Mouse (Mus musculus) retina, postnatal 7 days (tissue): ENCODE data around the gene Mlst8.

Experiments
- DNase-seq: peaks from one replicate; pipeline ENCODE4 v3.0.0-alpha.2; 2012; ENCODE audit warnings: low read depth, low spot score

The Mlst8 gene

DNA sequence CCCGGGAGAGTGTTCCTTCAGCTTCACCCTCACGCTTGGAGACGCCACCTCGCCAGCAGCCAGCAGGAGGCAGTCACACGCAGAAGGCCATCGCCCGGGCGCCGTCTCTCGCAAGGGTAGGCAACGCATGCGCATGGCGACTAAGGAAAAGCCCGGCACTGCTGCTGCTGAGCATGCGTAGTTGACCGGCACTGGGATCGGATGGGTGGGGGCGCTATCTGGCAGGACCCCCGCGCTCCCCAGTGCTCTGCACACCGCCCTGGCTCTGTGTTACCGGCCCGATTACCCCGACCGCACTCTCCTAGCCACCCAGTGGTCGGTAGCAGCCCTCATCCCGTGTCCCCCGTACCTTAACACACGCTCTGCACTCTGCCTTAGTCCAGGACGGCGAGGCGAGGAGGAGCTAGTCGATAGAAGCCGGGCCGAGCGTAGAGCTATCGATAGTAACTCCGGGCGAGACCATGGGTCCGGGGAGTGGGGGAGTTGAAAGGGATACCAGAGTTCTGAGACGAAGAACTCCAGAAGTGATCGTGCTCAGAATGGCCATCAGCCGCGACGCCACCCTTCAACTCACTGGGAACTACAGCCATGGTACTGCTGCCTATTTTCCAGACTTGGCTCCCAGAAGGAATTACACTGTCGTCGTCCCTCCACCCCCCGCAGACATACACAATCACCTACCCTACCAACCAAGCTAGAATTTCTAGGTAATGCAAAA lies at the start of gene Mlst8:
Gene Mlst8, minus strand, starts transcription at position 416 of the 718 bp plus-strand sequence.
- DNase-seq = peak; percentile 95

DNA sequence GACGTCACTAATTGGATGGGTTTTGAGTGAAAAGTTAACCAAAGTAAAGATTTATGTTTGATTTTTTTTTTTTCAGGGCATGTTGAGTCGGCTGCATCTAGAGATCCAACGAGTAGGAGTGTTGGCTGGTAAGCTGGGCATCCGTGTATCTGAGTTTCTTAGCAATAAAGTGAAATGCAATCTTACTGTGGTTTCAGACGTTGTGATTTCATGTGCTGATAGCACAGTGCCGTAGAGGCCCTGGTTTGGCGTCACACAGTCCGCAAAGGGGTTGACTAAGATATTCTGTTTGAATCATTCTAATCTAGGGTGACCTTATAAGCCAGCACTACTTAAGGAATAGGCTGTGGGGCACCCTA lies 49.7 kb upstream of the Mlst8 start:
- DNase-seq = no peak

DNA sequence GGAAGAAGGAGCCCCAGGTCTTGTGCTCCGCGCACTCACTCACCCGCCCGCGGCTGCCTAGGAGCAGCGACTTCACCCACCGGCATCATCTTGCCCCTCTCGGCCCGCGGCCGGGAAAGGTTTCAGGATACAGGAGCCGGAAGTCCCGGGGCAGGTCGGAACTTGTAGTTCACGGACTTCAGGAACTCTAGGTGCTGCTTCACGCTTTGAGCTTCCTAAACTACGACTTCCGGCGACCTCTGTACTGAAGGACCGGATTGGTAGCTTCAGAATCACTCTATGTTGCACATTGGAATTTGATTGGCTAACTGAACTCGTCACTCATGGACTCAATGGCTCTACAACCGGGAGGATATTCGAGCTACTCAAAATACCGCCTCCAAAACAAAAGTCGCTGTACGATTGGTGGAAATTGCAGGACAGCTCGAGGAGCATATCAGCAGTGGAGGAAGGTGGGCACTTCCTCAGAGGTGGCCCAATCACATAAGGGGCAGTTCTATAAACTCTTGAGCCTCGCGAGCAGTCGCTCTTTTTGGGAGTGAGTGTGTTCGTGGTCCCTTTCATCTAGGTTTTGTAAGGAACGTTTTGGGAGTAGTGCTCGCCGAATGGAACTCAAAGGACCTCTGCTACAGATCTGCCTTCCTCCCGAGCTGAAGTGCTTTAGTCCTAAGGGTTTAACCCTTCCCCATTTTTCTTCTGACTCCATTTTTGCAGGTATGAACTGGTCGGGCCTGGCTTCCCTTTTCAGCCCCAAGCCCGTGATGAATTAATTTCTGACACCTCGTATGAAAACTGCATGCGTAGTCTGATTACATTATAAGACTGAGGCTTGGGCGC lies 49.1 kb upstream of the Mlst8 start, which contains the start of gene Traf7:
Gene Traf7, minus strand, starts transcription at position 216 of the 837 bp plus-strand sequence.
- DNase-seq = peak; percentile 98

DNA sequence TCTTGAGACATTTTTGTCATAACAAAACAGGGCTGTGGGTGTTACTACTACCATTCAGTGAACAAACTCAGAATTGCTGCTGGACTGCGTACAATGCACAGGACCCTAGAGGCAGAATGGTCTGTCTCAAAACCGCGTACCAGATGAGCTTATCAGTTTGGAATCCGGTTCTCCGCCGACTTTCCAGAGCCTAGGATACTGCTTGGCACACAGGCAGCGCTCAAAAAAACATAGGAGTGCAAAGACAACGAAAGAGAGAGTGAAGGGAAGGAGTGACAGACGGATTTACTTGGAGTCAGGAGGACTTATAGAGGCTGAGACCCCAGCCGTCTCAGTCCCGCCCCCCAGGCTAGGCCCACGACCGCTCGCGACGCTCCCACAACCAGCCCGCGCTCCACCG lies 48.4 kb upstream of the Mlst8 start:
- no peak for DNase-seq

DNA sequence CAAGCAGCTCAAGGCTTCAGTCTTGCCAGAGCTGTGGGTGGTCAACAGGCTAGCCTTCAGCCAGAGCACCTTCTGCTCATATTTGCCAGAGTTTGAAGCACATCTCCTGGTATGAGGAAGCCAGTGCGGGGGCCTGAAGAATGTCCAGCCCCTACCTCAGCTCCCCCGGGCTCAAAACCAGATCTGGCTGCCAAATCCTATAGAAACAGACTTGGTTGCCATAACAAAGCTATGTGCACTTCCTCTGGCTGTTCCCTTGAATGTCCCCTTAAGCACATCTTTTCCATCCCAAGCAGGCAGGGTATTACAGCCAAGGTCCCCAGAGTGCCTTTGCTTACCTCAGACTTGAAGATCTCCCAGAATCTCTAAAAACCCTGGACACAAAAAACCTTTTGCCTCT lies 45.9 kb upstream of the Mlst8 start:
- DNase-seq = no peak

DNA sequence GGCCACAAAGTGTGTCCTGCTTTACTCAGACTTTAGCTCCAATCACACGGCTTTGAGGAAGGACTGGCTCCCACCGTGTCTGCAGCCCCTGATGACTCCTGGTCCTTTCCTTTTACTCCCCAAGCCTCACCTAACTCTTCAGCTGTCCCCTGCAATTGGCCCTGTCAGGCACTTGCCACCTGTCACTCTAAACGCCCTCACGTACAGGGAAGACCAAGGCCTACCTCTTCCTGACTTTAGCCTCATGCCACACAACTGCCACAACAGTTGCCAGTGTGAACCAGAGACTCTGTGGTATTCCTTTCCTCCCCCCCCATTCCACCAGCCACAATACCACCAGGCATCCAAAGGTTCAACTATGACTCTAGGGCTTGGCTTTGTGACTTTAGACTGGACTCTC lies 41.6 kb upstream of the Mlst8 start:
- DNase-seq = no peak

DNA sequence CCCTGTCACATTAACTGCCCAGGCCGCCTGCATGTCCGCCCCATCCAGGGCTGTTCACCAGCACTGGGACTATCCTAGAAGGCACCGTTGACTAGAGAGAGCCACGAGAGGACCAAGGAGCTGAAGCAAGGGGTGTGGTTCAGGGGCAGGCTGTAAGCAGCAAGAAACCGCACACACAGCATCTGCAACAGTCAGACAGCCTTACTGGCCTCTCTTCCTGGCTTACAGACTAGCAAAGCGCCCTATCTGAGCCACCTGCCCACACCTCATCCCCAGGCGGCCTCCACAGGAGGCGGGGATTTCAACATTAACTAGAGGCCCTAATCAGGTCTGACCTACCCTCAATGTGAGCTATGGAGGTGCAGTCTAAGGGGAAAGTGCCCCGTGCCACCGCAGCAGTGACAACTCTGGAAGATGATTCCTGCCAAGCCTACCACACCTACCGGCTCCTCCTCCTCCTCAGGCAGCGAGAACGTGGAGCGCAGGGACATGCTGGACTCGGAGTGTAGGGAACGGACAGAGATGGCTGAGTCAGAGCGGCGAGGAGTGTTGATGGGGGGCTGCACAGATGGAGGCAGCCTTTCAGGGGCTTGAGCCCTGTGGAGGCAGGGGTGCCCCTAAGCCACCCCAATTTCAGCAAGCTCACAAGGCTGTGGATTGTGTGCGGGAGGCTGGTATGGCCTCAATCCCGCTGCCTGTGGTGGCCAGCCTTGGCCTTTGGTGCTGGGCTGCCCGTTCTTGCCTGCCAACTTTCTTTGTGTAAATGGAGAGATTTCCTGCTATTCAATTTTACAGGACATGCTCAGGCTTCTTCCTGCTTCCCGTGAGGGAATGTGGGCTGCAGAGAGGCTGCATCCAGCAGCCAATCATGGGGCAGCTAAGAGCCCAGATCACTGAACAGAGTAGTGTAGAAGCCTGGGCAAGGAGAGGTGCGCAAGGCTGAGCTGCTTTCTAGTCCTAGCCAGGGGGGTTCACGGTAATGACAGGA lies 35.7 kb upstream of the Mlst8 start:
- no peak for DNase-seq

DNA sequence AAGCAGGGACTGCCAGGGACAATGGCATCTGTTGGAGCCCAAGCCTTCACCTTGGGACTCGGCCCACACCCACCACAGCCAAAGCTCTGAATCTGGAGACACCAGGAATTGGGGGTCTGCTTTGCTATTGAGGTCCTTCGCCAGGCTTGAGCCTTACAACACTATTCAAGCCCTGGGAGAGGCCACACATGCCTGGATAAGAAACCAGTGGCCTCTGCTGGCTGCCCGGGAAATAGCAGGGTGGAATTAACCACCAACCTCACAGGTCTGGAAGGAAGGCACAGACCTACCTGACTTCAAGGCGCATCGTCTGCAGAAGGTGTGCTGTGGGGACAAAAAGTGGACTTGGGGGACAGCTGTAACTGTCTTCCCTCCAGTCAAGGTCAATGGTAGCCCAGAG lies 34.7 kb upstream of the Mlst8 start:
- peak; percentile 52 for DNase-seq

DNA sequence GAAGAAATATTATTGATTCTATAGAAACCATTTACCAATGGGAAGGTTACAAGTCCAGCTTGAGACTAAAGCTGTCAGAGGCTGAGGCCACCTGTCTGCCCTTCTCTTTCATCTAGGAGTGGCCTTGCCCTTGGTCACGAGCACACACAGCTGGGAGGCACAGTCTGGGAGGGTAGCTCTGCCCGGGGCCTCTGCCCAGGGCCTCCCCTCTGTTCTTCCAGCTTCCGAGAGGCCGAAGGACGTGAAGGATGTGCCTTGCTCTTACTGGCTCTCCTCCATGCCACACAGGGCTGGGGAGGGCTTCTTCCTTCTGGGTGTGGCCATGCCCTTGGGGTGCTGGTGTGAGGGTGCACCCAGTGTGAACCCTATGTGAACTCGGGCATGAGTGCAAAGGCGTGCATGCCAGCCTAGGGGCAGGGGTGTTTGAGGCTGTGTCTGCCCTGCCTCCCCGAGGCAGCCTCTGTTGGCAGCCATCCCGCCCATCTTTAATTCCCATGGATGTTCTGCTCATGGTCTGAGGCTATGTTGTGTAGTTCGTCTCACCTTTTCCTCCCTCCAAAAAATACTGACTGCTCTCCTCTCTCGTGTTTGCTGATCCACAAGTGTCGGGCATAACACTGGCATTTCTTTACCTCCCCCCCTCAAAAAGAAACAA lies 29.1 kb upstream of the Mlst8 start:
- no peak for DNase-seq

DNA sequence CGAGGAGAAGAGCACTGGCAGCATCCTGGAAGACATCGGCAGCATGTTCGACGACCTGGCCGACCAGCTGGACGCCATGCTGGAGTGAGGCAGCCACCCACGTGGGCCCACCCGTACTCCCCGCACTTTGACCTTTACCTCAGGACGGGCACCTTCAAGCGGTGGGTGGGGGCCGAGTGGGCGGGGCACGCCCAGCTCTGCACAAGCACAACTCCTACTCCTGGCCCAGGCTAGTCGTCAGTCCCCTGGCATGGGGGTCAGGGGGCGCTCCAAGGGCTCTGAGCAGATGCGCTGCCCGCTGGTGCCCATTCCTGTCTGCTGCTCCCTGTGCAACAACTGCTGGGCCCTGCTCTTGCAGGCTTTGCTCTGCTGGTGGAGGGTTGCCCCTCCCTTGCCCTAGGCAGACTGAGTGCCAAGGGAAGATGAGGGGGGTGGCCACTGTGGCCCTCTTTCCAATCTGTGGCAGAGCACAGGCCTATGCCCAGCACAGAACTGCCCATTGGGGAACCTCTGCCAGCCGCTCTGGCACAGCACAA lies 28.3 kb upstream of the Mlst8 start:
- DNase-seq = no peak

DNA sequence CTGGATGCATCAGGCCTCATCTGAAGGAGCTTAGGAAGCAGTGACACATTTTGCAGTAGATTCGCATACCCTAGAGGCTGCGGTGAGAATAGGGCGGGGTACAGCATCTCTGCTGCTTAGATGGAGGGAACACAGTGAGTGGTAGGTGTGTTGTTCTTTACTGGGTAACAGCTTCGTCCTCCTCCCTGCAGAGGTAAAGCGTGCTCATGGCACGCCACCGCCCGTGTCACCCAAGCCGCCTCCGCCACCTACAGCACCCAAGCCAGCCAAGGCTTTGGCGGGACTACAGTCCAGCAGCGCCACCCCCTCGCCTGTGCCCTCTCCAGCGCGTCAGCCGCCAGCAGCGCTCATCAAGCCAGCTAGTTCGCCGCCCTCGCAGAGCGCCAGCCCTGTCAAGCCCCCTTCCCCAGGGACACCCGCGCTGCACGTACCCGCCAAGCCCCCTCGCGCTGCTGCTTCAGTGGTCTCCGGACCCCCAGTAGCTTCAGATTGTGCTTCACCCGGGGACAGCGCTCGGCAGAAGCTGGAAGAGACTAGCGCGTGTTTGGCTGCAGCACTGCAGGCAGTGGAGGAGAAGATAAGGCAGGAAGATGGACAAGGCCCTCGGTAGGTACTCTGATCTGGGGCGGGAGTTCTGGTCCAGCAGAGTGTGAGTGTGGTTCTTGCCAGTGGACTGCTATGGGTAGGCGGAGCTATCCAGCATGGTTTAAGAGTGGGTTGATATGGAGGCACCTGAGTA lies 27.6 kb upstream of the Mlst8 start:
- DNase-seq = no peak

DNA sequence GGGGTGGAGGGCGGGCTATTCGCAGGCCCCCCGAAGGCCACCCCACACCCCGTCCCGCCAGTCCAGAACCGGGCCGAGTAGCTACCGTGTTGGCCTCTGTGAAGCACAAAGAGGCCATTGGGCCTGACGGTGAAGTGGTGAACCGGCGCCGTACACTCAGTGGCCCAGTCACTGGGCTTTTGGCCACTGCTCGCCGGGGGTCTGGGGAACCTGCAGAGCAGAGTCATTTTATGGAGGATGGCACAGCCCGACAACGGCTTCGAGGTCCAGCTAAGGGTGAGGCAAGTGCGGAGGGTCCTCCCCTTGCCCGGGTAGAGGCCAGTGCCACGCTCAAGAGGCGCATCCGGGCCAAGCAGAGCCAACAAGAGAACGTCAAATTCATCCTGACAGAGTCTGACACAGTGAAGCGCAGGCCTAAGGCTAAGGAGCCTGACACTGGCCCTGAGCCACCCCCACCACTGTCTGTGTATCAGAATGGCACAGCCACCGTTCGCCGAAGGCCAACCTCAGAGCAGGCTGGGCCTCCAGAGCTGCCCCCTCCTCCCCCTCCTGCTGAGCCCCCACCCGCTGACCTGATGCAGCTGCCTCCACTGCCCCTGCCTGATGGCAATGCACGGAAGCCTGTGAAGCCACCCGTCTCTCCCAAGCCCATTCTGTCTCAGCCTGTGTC lies 26.5 kb upstream of the Mlst8 start:
- DNase-seq = no peak

DNA sequence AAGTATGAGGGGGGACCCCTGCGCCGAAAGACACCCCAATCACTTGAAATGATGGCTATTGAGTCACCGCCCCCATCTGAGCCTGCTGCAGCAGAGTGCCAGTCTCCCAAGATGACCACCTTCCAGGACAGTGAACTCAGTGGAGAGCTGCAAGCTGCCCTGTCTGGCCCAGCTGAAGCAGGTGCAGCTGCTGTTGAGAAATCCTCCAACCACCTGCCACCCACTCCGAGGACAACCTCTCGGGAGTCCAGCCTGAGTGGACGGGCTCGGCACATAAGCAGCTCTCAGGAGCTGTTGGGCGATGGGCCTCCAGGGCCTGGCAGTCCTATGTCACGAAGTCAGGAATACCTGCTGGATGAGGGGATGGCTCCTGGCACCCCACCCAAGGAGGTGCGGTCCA lies 25.2 kb upstream of the Mlst8 start:
- DNase-seq = no peak

DNA sequence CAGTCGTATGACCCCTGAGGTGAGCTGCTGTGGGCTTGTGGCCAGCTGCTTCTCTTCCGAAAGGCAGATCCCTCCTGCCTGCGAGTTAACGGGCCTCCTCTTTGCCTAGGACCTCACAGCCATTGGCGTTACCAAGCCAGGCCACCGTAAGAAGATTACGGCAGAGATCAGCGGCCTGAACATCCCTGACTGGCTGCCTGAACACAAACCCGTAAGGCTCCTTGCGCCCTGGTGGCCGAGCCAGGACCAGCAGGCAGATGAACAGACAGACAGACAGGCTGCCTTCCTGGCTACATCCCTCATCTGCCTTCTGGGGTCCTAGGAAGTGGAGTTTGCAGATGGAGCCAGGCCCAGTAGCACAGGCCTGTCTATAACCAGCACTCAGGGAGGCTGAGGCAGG lies 23.3 kb upstream of the Mlst8 start:
- peak; percentile 62 for DNase-seq

DNA sequence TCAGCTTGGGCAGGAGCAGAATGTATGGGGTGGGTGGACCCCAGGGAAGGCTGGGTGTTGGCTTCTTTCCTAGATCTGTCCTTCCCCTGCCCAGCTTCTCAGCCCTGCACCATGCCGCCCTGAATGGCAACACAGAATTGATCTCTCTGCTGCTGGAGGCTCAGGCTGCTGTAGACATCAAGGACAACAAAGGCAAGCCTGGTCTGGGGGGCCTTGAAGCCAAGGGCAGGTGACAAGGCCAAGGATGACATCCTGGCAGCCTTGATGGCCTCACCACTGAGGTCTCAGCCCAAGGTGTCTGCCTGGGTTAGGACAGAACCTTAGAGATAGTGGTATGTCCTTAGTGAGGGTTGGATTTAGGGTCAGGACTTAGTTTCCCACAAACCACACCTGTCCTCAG lies 17.1 kb upstream of the Mlst8 start:
- no peak for DNase-seq

DNA sequence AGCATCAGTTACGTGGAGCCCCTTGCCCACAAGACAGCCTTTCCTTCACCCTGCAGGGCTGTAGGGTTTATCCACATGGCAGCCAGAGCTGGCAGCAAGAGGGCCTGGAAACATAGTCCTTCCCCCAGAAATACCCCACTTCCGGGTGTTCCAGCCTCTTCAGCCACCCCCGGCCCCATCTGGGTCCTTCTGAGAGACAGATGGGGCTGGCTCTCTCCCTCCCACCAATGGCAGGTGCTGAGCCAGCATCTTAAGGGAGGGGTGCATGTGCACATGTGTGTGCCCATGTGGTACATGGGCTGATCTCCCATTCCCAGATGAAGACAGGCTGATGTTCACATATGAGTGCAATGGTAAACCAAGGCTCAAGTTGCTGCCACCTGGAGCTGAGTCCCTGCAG lies 16.6 kb upstream of the Mlst8 start:
- DNase-seq = no peak

DNA sequence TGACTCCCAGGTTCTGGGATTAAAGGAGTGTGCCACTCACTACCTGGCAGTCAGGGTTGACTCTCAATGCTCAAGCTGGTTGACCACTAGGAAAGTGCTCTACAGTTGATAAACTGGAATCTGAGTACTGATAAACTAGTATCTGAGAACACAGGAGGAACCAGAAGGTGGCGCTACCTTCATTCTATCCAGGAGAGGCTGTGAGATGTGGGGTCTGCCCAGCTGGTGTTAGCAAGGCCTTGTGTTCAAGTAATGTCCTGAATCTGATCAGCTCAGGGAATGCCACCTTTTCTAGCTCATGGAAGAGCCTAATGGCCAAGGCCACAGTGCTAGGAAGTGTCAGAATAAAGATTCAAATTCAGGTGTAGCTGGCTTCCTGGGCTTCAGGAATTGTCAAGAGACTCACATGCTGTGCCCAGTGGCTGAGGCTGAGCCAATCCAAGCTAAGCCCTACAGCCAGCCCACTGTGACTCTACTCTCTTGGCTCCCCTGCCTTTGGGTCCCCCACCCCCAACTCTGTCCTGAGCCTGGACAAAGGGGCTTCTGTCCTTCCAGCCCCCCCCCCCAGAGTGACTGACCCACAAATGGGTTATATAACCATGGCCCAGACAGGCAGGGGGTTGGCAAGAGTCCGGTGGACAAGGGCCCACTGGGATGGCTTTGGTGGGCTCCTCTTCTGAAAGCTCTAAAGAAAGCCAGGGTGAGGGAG lies 15.9 kb upstream of the Mlst8 start:
- DNase-seq = peak; percentile 51

DNA sequence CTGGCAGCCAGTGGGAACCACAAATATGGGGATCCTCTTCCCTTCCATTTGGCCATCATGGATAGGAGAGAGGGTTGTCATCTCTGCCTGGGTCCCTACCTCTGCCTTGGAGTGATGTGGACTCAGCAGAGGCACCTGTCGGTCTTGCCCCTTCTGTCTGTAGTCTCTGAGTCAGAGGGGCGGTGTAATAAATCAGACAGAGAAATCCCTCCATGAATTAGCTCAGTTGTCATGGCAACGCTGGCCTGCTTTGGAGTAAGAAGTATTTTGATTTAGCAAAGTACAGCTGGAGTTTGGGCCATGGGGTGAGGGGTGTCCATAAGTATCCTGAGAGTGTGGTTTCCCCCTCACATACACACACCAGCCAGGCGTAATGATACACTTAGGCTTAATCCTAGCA lies 11.5 kb upstream of the Mlst8 start:
- DNase-seq = no peak
